16 mouse cellular contexts compared by ENCODE assay signal in the genomic region with DNA sequence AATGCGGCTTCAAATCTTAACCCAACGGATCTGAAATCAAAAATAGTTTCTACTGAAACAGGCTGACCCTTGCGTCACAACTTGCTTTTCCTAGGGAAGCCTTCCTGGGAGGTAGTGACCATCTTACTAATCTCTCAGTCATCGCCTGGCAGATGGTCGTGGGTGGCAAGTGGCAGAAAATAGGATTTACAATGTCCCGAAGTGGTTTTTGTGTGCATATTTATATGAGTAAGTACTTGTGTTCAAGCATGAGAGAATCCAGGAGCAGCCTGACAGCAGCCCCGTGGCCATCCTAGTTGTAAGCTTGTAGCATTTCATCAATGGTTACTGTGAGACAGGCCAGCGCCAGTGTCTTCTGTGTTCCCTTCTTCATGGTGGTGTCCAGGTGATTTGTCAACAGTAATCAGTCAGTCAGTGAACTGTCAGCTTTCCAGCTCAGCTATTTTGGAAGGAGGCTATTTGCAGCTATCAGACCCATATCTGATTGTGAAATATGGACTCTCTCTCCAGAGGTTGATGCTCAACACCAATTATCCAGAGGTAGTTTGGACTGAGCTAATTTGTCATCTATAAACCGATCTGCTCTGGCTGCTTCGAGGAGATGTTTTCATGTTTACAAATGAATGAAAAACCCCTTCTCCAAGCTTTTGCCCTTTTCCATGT. TPM values are rescaled to one million over a fixed set of nuclear protein-coding genes. Genes with fewer than 3 reads are reported as not detected.
DNase-seq lines count a peak whose midpoint lies in the region; TF ChIP-seq lines count a peak whose summit lies in the region.
"Had no signal": no experiment of that assay in that cellular context is flagged by ENCODE, and none has a peak within 500 bp of the region (broad histone marks: within the 10 kb centered on the region; RNA-seq: fewer than 3 reads in every experiment).

No protein-coding gene starts in this region.

- no peaks in the 10 kb centered on the region; the same call in 1 of the 2 replicates for H3K36me3 ChIP-seq in midbrain, embryonic 10.5 days
- 0 out of 2 replicates have a peak, but pooled peaks cover 2% of the 10 kb centered on the region for H3K36me3 ChIP-seq in limb, embryonic 10.5 days
- H3K36me3 ChIP-seq: forebrain, embryonic 12.5 days; neural tube, embryonic 12.5 days had no signal

- TF ChIP-seq CTCF in cerebellum, adult 2 months (IDR thresholded peaks at IDR 0.05; ENCODE audit: borderline replicate concordance, insufficient read depth, low read depth, low read length) = no peak

- DNase-seq in brain, adult 2 months (ENCODE audit: low read depth, low spot score) = peak; percentile 90
- DNase-seq in cerebellum, adult 2 months = peak; percentile 64 to 72
- DNase-seq in frontal cortex, postnatal 25 days (ENCODE audit: low spot score in 2 of 2) = peak; percentile 25 to 32
- peak; percentile 81 to 90 for DNase-seq in right cerebral cortex, adult 2 months (ENCODE audit: low spot score in 2 of 2)
- DNase-seq in midbrain, embryonic 10.5 days (ENCODE audit: low spot score) = no peak
- no peak for DNase-seq in limb, embryonic 10.5 days (ENCODE audit: low spot score)
- no peak for DNase-seq in heart, postnatal 36 days
- DNase-seq: adrenal gland, postnatal 14 days; heart, adult 11 months; kidney, adult 9 months; liver; midbrain, embryonic 14.5 days had no signal

- no peak for TF ChIP-seq POLR2A in cerebellum, adult 2 months (IDR thresholded peaks at IDR 0.05; ENCODE audit: borderline replicate concordance, insufficient read depth, low read length)

- H3K27me3 ChIP-seq in cerebellum, adult 2 months (ENCODE audit: control insufficient read depth, insufficient read depth, low read length) = no peaks in the 10 kb centered on the region
- H3K27me3 ChIP-seq in midbrain, embryonic 10.5 days (ENCODE audit: low read depth, poor library complexity, severe bottlenecking) = no peaks in the 10 kb centered on the region
- H3K27me3 ChIP-seq in limb, embryonic 10.5 days (ENCODE audit: low read depth, poor library complexity, severe bottlenecking) = no peaks in the 10 kb centered on the region
- H3K27me3 ChIP-seq: embryonic facial prominence, embryonic 13.5 days; forebrain, embryonic 12.5 days; neural tube, embryonic 12.5 days had no signal

- peaks cover 18% of the 10 kb centered on the region for H3K4me1 ChIP-seq in cerebellum, adult 2 months (ENCODE audit: control insufficient read depth, insufficient read depth, low read length)
- H3K4me1 ChIP-seq in midbrain, embryonic 10.5 days = 0 out of 2 replicates have a peak, but pooled peaks cover 4% of the 10 kb centered on the region
- H3K4me1 ChIP-seq in limb, embryonic 10.5 days = no peaks in the 10 kb centered on the region
- H3K4me1 ChIP-seq: embryonic facial prominence, embryonic 13.5 days; forebrain, embryonic 12.5 days; neural tube, embryonic 12.5 days had no signal

- 31% methylated on average over 10 of the region's 10 CpGs for WGBS in cerebellum, adult 2 months
- WGBS in midbrain, embryonic 10.5 days = 84% methylated on average over 10 of the region's 10 CpGs
- 89% methylated on average over 10 of the region's 10 CpGs for WGBS in limb, embryonic 10.5 days

- H3K9me3 ChIP-seq in midbrain, embryonic 10.5 days (replicated peaks) = no peaks in the 10 kb centered on the region
- H3K9me3 ChIP-seq in limb, embryonic 10.5 days (replicated peaks) = no peaks in the 10 kb centered on the region
- H3K9me3 ChIP-seq: embryonic facial prominence, embryonic 13.5 days; forebrain, embryonic 12.5 days had no signal

- intact Hi-C loops in heart, postnatal 36 days (cut with DNase I) = no loop called here

- peak overlapping the region; percentile 81 for H3K27ac ChIP-seq in cerebellum, adult 2 months (ENCODE audit: insufficient read depth, low read length)
- H3K27ac ChIP-seq in midbrain, embryonic 10.5 days (replicated peaks) = no peak overlapping the region
- no peak overlapping the region for H3K27ac ChIP-seq in limb, embryonic 10.5 days
- H3K27ac ChIP-seq: embryonic facial prominence, embryonic 13.5 days; forebrain, embryonic 12.5 days; hindbrain, postnatal 0 days; neural tube, embryonic 12.5 days had no signal

- no peak overlapping the region for H3K4me3 ChIP-seq in cerebellum, adult 2 months (replicated peaks; ENCODE audit: insufficient read depth, low read depth, low read length)
- no peak overlapping the region for H3K4me3 ChIP-seq in midbrain, embryonic 10.5 days
- no peak overlapping the region for H3K4me3 ChIP-seq in limb, embryonic 10.5 days
- H3K4me3 ChIP-seq: embryonic facial prominence, embryonic 13.5 days; forebrain, embryonic 12.5 days; neural tube, embryonic 12.5 days had no signal

RNA-seq across cellular contexts. Expression of gene Kif5c, which starts 56.3 kb away (rescaled TPM):
- polyA plus RNA-seq in cerebellum, adult 2 months (2012; rRNA removed) = 257 and 291 TPM in 2 replicates
- polyA plus RNA-seq in midbrain, embryonic 10.5 days (2016; fragmentation: Nextera tagmentation; extraction: Ambion mirVana) = 37.3 and 59.0 TPM in 2 replicates
- 13.8 and 14.5 TPM in 2 replicates for polyA plus RNA-seq in limb, embryonic 10.5 days (2016; fragmentation: Nextera tagmentation; extraction: Ambion mirVana)
- total RNA-seq in heart, postnatal 36 days (2021) = 1 to 10 TPM in 1 of 2 experiments, under 1 TPM in 1; 0.24 to 1.1 TPM

Comparison
In these comparisons a context has a peak if more than half of its experiments do, and no peak if none do; other contexts are left out.
1. DNase-seq: peak in brain, adult 2 months (single experiment), cerebellum, adult 2 months (2 of 2), frontal cortex, postnatal 25 days (2 of 2) and right cerebral cortex, adult 2 months (2 of 2); none in midbrain, embryonic 10.5 days (single experiment), limb, embryonic 10.5 days (single experiment) and heart, postnatal 36 days (0 of 2).